ENCODE assay signal across 9 mouse cellular contexts in genomic region chr2:181766672-181767557, GRCm38 (mm10). TPM values are rescaled to one million over a fixed set of nuclear protein-coding genes. Genes with fewer than 3 reads are reported as not detected.
DNase-seq lines count a peak whose midpoint lies in the region; ATAC-seq and TF ChIP-seq lines count a peak whose summit lies in the region.
"Had no signal": no experiment of that assay in that cellular context is flagged by ENCODE, and none has a peak within 500 bp of the region (broad histone marks: within the 10 kb centered on the region; RNA-seq: fewer than 3 reads in every experiment).

No protein-coding gene starts in this region.

- H3K36me3 ChIP-seq in CH12.LX (replicated peaks in 1 of 2; ENCODE audit: control insufficient read depth in 1 of 2, insufficient read depth in 1 of 2, low read length in 1 of 2): no peaks in the 10 kb centered on the region
- H3K36me3 ChIP-seq in forebrain, embryonic 16.5 days (ENCODE audit: control insufficient read depth, insufficient read depth): no peaks in the 10 kb centered on the region
- no peaks in the 10 kb centered on the region for H3K36me3 ChIP-seq in limb, embryonic 13.5 days
- no peaks in the 10 kb centered on the region for H3K36me3 ChIP-seq in heart, embryonic 10.5 days

- 6% methylated on average over 14 of the region's 14 CpGs for WGBS in forebrain, embryonic 16.5 days
- WGBS in limb, embryonic 13.5 days: 35% methylated on average over 14 of the region's 14 CpGs
- WGBS in heart, embryonic 10.5 days: 63% methylated on average over 14 of the region's 14 CpGs

- dilution Hi-C loops in CH12.LX (cut with MboI; ENCODE audit: extremely low pct_ligation_motif_present, extremely low pct_unique_long_range_greater_than_20kb, low sequenced_read_pairs): no loop called here

- TF ChIP-seq POLR2A in CH12.LX (IDR thresholded peaks at IDR 0.05; ENCODE audit: low read depth, low read length): no peak

- H3K4me3 ChIP-seq in CH12.LX (replicated peaks in 1 of 3; ENCODE audit: low read depth in 2 of 3, low read length in 2 of 3, poor library complexity in 1 of 3): no peak overlapping the region
- H3K4me3 ChIP-seq in forebrain, embryonic 16.5 days (replicated peaks; ENCODE audit: low read length): peak overlapping the region; percentile 52
- H3K4me3 ChIP-seq in limb, embryonic 13.5 days: no peak overlapping the region
- no peak overlapping the region for H3K4me3 ChIP-seq in heart, embryonic 10.5 days

- H3K27me3 ChIP-seq in CH12.LX (replicated peaks): peaks cover 85% of the 10 kb centered on the region
- no peaks in the 10 kb centered on the region for H3K27me3 ChIP-seq in forebrain, embryonic 16.5 days (replicated peaks; ENCODE audit: control insufficient read depth, insufficient read depth, low read length)
- H3K27me3 ChIP-seq in limb, embryonic 13.5 days: peaks cover 13% of the 10 kb centered on the region; the same call in 1 of the 2 replicates
- H3K27me3 ChIP-seq in heart, embryonic 10.5 days (ENCODE audit: insufficient read depth, poor library complexity, severe bottlenecking): peaks cover 15% of the 10 kb centered on the region; the same call in 1 of the 2 replicates

- TF ChIP-seq CTCF in CH12.LX (conservative IDR thresholded peaks at IDR 0.05 in 1 of 2, IDR thresholded peaks at IDR 0.05 in 1 of 2; ENCODE audit: low read depth in 2 of 2, low read length in 2 of 2): no peak

- H3K9ac ChIP-seq in CH12.LX (ENCODE audit: insufficient read depth, low read depth): no peak overlapping the region
- peak overlapping the region; percentile 69 for H3K9ac ChIP-seq in forebrain, embryonic 16.5 days (replicated peaks; ENCODE audit: low read depth, low read length)
- no peak overlapping the region for H3K9ac ChIP-seq in limb, embryonic 13.5 days

- in situ Hi-C loops in CH12.LX (cut with MboI; ENCODE audit: low pct_ligation_motif_present, low pct_unique_long_range_greater_than_20kb, low sequenced_read_pairs): no loop called here

- H3K9me3 ChIP-seq in CH12.LX (replicated peaks; ENCODE audit: low read length): no peaks in the 10 kb centered on the region
- H3K9me3 ChIP-seq in forebrain, embryonic 16.5 days (ENCODE audit: control insufficient read depth, low read length): no peaks in the 10 kb centered on the region
- no peaks in the 10 kb centered on the region for H3K9me3 ChIP-seq in limb, embryonic 13.5 days
- H3K9me3 ChIP-seq in heart, embryonic 10.5 days: no peaks in the 10 kb centered on the region

- H3K4me2 ChIP-seq in CH12.LX (ENCODE audit: insufficient read depth, low read depth, poor library complexity, severe bottlenecking): 0 out of 2 replicates have a peak overlapping the region, but pooled peaks have one; percentile 9
- H3K4me2 ChIP-seq in forebrain, embryonic 16.5 days (ENCODE audit: low read length): peak overlapping the region; percentile 83
- H3K4me2 ChIP-seq in limb, embryonic 13.5 days (replicated peaks): peak overlapping the region; percentile 38; the same call in 1 of the 2 replicates

- DNase-seq in CH12.LX (ENCODE audit: extremely low read depth): no peak
- peak; percentile 75 for DNase-seq in cerebellum, adult 11-12 months
- no peak for DNase-seq in heart, embryonic 10.5 days (ENCODE audit: low spot score)
- no peak for DNase-seq in spleen, postnatal 36 days (ENCODE audit: low spot score in 2 of 2)
- DNase-seq in urinary bladder, postnatal 14 days (ENCODE audit: low spot score): no peak

- TF ChIP-seq EP300 in CH12.LX (IDR thresholded peaks at IDR 0.05; ENCODE audit: low read length): no peak

- no peaks in the 10 kb centered on the region for H3K4me1 ChIP-seq in CH12.LX (ENCODE audit: control insufficient read depth in 1 of 2, insufficient read depth in 2 of 2)
- H3K4me1 ChIP-seq in forebrain, embryonic 16.5 days (replicated peaks; ENCODE audit: control insufficient read depth, insufficient read depth, low read length): peaks cover 59% of the 10 kb centered on the region
- H3K4me1 ChIP-seq in limb, embryonic 13.5 days: peaks cover 6% of the 10 kb centered on the region; the same call in 1 of the 2 replicates
- H3K4me1 ChIP-seq in heart, embryonic 10.5 days: no peaks in the 10 kb centered on the region

- ATAC-seq in forebrain, embryonic 16.5 days: peak; percentile 70
- ATAC-seq in limb, embryonic 13.5 days (ENCODE audit: low FRiP score, low read depth): no peak
- ATAC-seq in megakaryocyte, adult 5-6 weeks (ENCODE audit: poor library complexity, severe bottlenecking): no peak

- no peak overlapping the region for H3K27ac ChIP-seq in CH12.LX (ENCODE audit: insufficient read depth, low read depth)
- peak overlapping the region; percentile 93 for H3K27ac ChIP-seq in forebrain, embryonic 16.5 days (ENCODE audit: low read length)
- no peak overlapping the region for H3K27ac ChIP-seq in limb, embryonic 13.5 days
- H3K27ac ChIP-seq in heart, embryonic 10.5 days: no peak overlapping the region

- H3K79me2 ChIP-seq in CH12.LX (replicated peaks; ENCODE audit: control insufficient read depth, extremely low read depth, insufficient read depth, poor library complexity, severe bottlenecking): no peaks in the 10 kb centered on the region

- TF ChIP-seq RAD21 in CH12.LX (IDR thresholded peaks at IDR 0.05; ENCODE audit: low read depth, low read length): no peak

TF ChIP-seq in CH12.LX, 34 proteins besides CTCF, POLR2A, EP300 and RAD21:
- no peak for TF ChIP-seq KAT2A (IDR thresholded peaks at IDR 0.05; ENCODE audit: insufficient replicate concordance, low read length)
- no peak for TF ChIP-seq MAZ (IDR thresholded peaks at IDR 0.05; ENCODE audit: low read depth, low read length)
TF ChIP-seq in CH12.LX: peak in this region for 0.

RNA-seq across cellular contexts. Expression of gene Myt1, which starts 3.8 kb away (rescaled TPM):
- total RNA-seq in CH12.LX (2012; rRNA removed) (0.13 TPM in 1 of 2 replicates, not detected in the other), CH12.LX (2014; rRNA removed) (not detected in 2 replicates)
- not detected in 2 replicates for polyA plus RNA-seq in CH12.LX (2012; ENCODE audit: insufficient read length, low read depth)
- polyA plus RNA-seq in forebrain, embryonic 16.5 days (2015; fragmentation: Nextera tagmentation; extraction: Ambion mirVana): 24.1 and 24.2 TPM in 2 replicates
- polyA plus RNA-seq in limb, embryonic 13.5 days (2015; fragmentation: Nextera tagmentation; extraction: Ambion mirVana): 0.06 and 0.38 TPM in 2 replicates
- total RNA-seq in megakaryocyte, adult 5-6 weeks (2015): not detected in 2 replicates
- total RNA-seq in megakaryocyte, adult 5-6 weeks (2017): not detected in 2 replicates
- polyA plus RNA-seq in heart, embryonic 10.5 days (2016; fragmentation: Nextera tagmentation; extraction: Ambion mirVana): 0.05 and 0.14 TPM in 2 replicates
- total RNA-seq: MEL had no signal

RNA-seq across cellular contexts. Expression of gene Oprl1, which starts 52.1 kb away (rescaled TPM):
- 0.08 and 0.25 TPM in 2 replicates for total RNA-seq in CH12.LX (2012; rRNA removed)
- total RNA-seq in CH12.LX (2014; rRNA removed): not detected in 2 replicates
- polyA plus RNA-seq in CH12.LX (2012; ENCODE audit: insufficient read length, low read depth): 0.14 TPM in 1 of 2 replicates, not detected in the other
- polyA plus RNA-seq in forebrain, embryonic 16.5 days (2015; fragmentation: Nextera tagmentation; extraction: Ambion mirVana): 46.8 and 64.1 TPM in 2 replicates
- polyA plus RNA-seq in limb, embryonic 13.5 days (2015; fragmentation: Nextera tagmentation; extraction: Ambion mirVana): 1.2 and 1.4 TPM in 2 replicates
- not detected in 2 replicates for total RNA-seq in megakaryocyte, adult 5-6 weeks (2015)
- not detected in 2 replicates for total RNA-seq in megakaryocyte, adult 5-6 weeks (2017)
- polyA plus RNA-seq in heart, embryonic 10.5 days (2016; fragmentation: Nextera tagmentation; extraction: Ambion mirVana): 6.1 and 6.6 TPM in 2 replicates

Comparison
In these comparisons a context has a peak if more than half of its experiments do, and no peak if none do; other contexts are left out.
1. H3K4me2 ChIP-seq: peak in every context shown above with its lines; median percentile 83 in forebrain, embryonic 16.5 days; 38 in limb, embryonic 13.5 days; 9 in CH12.LX.
2. RNA of gene Myt1, which starts 3.8 kb away (polyA plus RNA-seq): 24.1 to 24.2 TPM in forebrain, embryonic 16.5 days; 0.06 to 0.38 TPM in limb, embryonic 13.5 days, 0.05 to 0.14 TPM in heart, embryonic 10.5 days and not detected in CH12.LX; every median in the first group is over 10 times any median in the second.